Mouse (Mus musculus): ENCODE results near the gene Pskh1. TPM values are rescaled to one million over a fixed set of nuclear protein-coding genes. Genes with fewer than 3 reads are reported as not detected.

Gene Pskh1
- polyA plus RNA-seq, 1 experiment from 2014 or later, result 11.6 TPM

DNA sequence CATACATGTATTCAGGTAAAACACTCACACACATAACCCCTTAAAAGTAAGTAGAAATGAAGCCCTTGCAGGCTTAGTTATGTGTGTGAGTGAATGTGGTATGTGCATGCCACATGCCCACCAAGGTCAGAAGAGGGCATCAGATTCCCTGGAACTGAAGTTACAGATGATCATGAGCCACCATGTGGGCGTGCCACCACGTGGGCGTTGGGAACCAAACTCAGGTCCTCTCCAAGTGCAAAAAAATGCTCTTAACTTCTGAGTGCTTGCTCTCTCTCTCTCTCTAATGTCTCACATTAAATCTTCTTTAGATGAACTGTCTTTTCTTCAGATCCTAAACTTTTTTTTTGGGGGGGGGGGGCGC is 38.0 kb downstream of the Pskh1 start, which contains the start of gene Psmb10:
TSS of gene Psmb10 (minus strand) at position 139 of the 364 bp plus-strand sequence.
- 43% methylated on average over 4 of the region's 4 CpGs for WGBS
- Histone ChIP-seq H3K9ac (peak within 1 kb of the TSS; percentile 99), H3K4me3 (peak within 1 kb of the TSS; percentile 91), H3K36me3 (replicated peaks) (no peaks in the 10 kb centered on the region), H3K27me3 (replicated peaks) (no peaks in the 10 kb centered on the region), H3K4me1 (peaks cover 19% of the 10 kb centered on the region), H3K9me3 (no peaks in the 10 kb centered on the region), H3K4me2 (peak within 1 kb of the TSS; percentile 96), H3K27ac (peak within 1 kb of the TSS; percentile 97)
- no peak for ATAC-seq (replicated peaks)

DNA sequence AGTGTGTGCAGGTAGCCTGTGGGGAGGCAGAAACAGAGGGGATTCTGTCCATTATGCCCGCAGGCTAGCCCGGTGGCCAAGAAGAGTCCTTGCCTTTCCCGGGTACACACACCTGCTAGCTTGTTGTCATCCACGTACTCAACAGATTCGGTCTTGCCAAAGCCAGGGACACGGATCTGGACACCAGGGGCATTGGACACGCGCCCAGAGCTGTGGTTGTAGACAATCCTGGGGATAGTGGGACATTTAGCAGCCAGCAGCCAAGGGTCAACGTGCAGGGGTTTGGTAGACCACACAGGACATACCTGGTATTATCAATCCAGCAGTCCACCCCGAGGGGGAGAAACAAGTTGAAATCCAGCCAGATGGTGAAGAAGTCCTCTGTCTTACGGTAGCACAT is 41.8 kb downstream of the Pskh1 start:
- H3K4me1 ChIP-seq, result peaks cover 8% of the 10 kb centered on the region
- no peak overlapping the region for H3K4me2 ChIP-seq
- no peak overlapping the region for H3K4me3 ChIP-seq
- H3K9me3 ChIP-seq, result no peaks in the 10 kb centered on the region
- no peaks in the 10 kb centered on the region for H3K27me3 ChIP-seq (replicated peaks)
- no peak overlapping the region for H3K27ac ChIP-seq
- H3K9ac ChIP-seq, result no peak overlapping the region
- 92% methylated on average over 11 of the region's 11 CpGs for WGBS
- no peak for ATAC-seq (replicated peaks)
- no peaks in the 10 kb centered on the region for H3K36me3 ChIP-seq (replicated peaks)

DNA sequence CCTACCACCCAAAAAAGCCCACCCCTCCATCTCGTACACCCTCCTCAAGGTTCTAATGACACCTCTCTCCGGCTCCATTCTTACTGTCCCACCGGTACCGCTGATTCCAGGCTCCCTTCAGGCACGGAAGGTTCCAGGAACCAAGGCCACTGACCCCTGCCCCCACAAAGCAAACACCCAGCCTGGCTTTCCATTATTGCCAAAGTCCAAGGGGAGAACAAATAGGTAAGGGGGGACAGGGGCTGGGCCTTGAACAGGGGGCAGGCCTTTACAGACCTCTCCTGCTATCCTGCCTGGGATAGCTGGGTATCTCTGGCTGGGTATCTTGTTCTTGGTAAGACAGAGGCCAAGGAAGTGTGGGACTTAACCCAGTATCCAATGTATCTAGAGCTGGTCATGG is 42.3 kb downstream of the Pskh1 start:
- no peak overlapping the region for H3K27ac ChIP-seq
- WGBS, result 95% methylated on average over 5 of the region's 5 CpGs
- H3K9ac ChIP-seq, result no peak overlapping the region
- no peaks in the 10 kb centered on the region for H3K27me3 ChIP-seq (replicated peaks)
- ATAC-seq (replicated peaks), result no peak
- peaks cover 8% of the 10 kb centered on the region for H3K4me1 ChIP-seq
- H3K9me3 ChIP-seq, result no peaks in the 10 kb centered on the region
- no peak overlapping the region for H3K4me2 ChIP-seq
- no peaks in the 10 kb centered on the region for H3K36me3 ChIP-seq (replicated peaks)
- H3K4me3 ChIP-seq, result no peak overlapping the region

DNA sequence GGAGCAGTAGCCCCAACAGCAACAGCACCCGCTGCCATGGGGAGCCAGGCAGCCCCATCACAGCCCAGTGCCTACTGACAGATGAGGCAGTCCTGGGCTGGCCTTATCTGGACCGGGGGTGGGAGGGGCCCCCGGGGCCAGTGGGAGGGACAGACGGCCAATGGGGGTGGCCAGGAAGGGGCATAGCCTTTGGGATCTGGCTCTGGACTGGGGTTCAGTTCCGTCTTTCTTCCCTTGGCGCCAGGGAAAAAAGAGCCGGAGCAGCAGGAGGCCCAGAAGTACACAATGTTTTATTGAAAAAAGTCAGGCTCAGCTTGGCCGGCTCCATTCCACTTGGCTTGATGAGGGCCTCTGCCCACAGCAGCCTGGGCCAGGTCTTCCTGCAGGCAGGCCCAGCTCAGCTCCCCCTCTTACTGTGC is 43.1 kb downstream of the Pskh1 start, which contains the start of gene Lcat:
TSS of gene Lcat (minus strand) at position 62 of the 419 bp plus-strand sequence.
- Histone ChIP-seq H3K36me3 (replicated peaks) (no peaks in the 10 kb centered on the region), H3K27me3 (replicated peaks) (no peaks in the 10 kb centered on the region), H3K4me3 (no peak within 1 kb of the TSS), H3K27ac (no peak within 1 kb of the TSS), H3K9me3 (no peaks in the 10 kb centered on the region), H3K9ac (no peak within 1 kb of the TSS), H3K4me2 (no peak within 1 kb of the TSS), H3K4me1 (peaks cover 3% of the 10 kb centered on the region)
- WGBS, result 63% methylated on average over 7 of the region's 8 CpGs
- ATAC-seq (replicated peaks), result no peak

DNA sequence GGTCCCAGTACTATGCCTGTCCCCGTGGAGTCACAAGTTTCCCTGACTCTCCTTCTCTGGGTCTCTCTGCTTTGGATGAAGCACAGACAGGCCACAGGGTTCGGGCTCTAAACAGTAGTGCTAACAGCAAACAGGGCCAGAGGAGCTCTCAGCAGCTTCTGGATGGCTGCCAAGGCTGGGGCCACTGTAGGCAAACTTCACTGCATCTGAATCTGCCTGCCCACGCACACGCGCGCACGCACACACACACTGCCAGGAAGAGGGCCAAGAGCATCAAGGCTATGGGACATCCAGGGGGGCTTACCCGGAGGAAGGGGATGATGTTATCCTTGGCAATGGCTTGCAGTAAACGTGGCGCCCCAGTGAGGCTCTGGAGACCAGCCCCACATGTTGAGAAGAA is 49.1 kb downstream of the Pskh1 start:
- Histone ChIP-seq H3K27me3 (replicated peaks) (no peaks in the 10 kb centered on the region), H3K9ac (no peak overlapping the region), H3K27ac (0 out of 2 replicates have a peak overlapping the region, but pooled peaks have one; percentile 4), H3K4me2 (no peak overlapping the region), H3K4me3 (no peak overlapping the region), H3K4me1 (peaks cover 7% of the 10 kb centered on the region; the same call in 1 of the 2 replicates), H3K36me3 (replicated peaks) (no peaks in the 10 kb centered on the region), H3K9me3 (no peaks in the 10 kb centered on the region)
- ATAC-seq (replicated peaks), result no peak
- WGBS, result 76% methylated on average over 10 of the region's 10 CpGs

DNA sequence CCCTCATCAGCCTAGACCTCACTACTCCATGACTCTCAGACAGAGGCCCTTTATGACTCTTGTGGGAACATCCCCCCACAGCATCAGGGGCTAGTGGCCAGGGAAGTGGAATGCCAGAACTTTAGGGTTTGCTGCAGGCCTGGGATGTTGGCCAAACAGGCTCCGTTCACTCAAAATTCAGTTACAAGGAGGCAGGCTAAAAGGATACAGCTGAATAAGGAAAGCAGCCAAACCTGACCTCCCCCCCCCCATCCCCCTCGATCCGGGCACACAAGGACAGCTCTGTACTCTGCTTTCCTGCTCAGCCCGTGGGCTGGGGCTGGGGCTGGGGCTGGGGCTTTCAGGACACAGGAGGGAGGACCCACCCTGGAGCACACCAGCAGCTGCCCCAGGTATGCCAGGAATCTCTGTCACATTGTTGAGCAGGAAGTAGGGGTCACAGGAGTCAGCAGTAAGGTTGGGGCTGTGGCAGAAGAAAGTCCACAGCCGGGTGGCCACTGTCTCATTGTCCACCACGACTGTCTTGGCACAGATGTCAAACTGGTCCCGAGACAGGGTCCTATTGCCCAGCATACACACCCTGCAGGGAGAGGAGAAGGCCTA is 50.9 kb downstream of the Pskh1 start:
- 61% methylated on average over 7 of the region's 7 CpGs for WGBS
- H3K36me3 ChIP-seq (replicated peaks), result no peaks in the 10 kb centered on the region
- no peaks in the 10 kb centered on the region for H3K27me3 ChIP-seq (replicated peaks)
- no peak overlapping the region for H3K9ac ChIP-seq
- no peaks in the 10 kb centered on the region for H3K9me3 ChIP-seq
- H3K4me2 ChIP-seq, result no peak overlapping the region
- H3K4me3 ChIP-seq, result no peak overlapping the region
- peak; percentile 78 for ATAC-seq (replicated peaks)
- H3K4me1 ChIP-seq, result peaks cover 7% of the 10 kb centered on the region; the same call in 1 of the 2 replicates
- H3K27ac ChIP-seq, result peak overlapping the region; percentile 48; the same call in 1 of the 2 replicates

DNA sequence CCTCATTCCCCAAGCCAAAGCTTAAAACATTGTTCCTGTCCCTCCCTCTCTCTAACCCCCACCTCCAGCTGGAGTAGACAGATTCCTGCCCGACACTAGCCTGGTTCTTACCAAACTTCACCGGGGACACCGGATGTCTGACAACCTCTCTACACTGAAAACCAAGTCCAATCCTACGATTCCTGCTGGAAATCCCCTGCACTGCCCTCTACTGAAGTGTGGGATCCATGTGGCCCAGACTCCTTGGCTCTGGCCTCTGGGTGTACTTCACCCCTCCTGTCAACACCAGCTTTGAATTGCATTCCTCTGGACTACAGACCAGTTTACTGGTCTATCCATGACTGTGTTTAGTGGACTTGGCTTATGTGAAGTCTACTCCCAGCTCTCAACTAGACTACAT is 56.3 kb downstream of the Pskh1 start:
- H3K36me3 ChIP-seq (replicated peaks), result no peaks in the 10 kb centered on the region
- H3K4me2 ChIP-seq, result no peak overlapping the region
- H3K4me3 ChIP-seq, result no peak overlapping the region
- H3K9ac ChIP-seq, result no peak overlapping the region
- WGBS, result 89% methylated on average over 4 of the region's 4 CpGs
- no peaks in the 10 kb centered on the region for H3K4me1 ChIP-seq
- H3K27me3 ChIP-seq (replicated peaks), result no peaks in the 10 kb centered on the region
- no peaks in the 10 kb centered on the region for H3K9me3 ChIP-seq
- no peak for ATAC-seq (replicated peaks)
- H3K27ac ChIP-seq, result no peak overlapping the region

DNA sequence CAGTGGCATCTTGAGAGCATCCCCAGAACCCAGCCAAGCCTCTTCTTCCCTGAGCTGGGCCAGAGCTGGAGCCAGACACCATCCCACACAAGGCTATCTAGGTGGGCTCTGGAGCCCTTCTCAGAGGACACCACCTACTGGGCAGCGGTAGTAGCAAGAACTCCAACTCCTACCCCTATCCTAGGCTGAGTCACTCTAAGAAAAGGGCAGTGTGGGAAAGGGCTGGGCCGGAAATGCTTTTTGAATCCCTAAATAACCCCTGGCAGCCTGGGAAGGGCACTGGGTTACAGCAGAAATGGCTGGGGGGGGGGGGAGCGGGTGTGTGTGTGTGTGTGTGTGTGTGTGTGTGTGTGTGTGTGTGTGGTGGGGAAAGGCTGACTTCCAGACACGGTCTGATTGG is 57.6 kb downstream of the Pskh1 start:
- Histone ChIP-seq H3K4me3 (no peak overlapping the region), H3K36me3 (replicated peaks) (no peaks in the 10 kb centered on the region), H3K27me3 (replicated peaks) (no peaks in the 10 kb centered on the region), H3K4me2 (no peak overlapping the region), H3K9ac (no peak overlapping the region), H3K27ac (no peak overlapping the region), H3K4me1 (no peaks in the 10 kb centered on the region), H3K9me3 (no peaks in the 10 kb centered on the region)
- ATAC-seq (replicated peaks), result no peak
- 64% methylated on average over 4 of the region's 4 CpGs for WGBS

DNA sequence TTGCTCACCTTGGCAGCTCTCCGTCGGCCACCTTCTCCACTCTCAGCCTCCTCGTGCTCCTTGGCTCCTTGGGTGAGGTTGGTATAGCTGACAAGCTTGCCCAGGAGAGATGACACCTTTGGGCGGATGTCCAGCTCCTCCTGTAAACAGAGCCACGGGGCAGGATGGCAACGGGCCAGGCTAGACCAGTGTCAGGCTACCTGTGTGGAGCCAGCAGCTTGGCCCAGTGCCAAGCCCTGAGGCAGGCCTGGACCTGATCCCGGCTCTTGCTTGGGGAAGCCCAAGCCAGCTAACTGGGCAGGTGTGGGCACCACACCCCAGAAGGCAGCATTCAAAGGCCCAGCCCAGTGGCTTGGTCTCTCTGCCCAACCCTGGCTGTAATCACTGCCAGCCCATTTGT is 59.1 kb downstream of the Pskh1 start:
- no peaks in the 10 kb centered on the region for H3K9me3 ChIP-seq
- no peak overlapping the region for H3K4me3 ChIP-seq
- 86% methylated on average over 7 of the region's 7 CpGs for WGBS
- no peak for ATAC-seq (replicated peaks)
- H3K36me3 ChIP-seq (replicated peaks), result no peaks in the 10 kb centered on the region
- H3K4me2 ChIP-seq, result no peak overlapping the region
- 0 out of 2 replicates have a peak, but pooled peaks cover under 1% of the 10 kb centered on the region for H3K27me3 ChIP-seq (replicated peaks)
- no peak overlapping the region for H3K9ac ChIP-seq
- H3K4me1 ChIP-seq, result no peaks in the 10 kb centered on the region
- no peak overlapping the region for H3K27ac ChIP-seq

DNA sequence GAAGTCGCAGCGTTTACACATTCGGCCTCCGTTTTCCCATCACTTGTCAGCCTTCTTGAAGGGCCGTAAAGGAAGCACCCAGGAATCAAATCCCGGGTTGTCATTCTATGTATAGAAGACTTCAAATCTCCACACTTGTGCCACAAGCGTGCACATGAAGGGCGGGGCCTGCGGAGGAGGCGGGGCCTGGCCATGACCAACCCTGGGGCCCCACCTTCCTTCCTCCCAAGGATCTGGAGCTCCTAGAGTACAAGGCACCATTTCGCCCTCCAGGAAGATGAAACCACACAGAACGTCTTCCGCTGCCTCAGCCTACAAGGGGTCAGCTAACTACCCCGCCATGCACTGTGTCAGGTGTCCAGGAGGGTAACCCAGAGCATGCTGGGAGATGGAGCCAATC is 60.9 kb downstream of the Pskh1 start:
- peaks cover 7% of the 10 kb centered on the region for H3K4me1 ChIP-seq

DNA sequence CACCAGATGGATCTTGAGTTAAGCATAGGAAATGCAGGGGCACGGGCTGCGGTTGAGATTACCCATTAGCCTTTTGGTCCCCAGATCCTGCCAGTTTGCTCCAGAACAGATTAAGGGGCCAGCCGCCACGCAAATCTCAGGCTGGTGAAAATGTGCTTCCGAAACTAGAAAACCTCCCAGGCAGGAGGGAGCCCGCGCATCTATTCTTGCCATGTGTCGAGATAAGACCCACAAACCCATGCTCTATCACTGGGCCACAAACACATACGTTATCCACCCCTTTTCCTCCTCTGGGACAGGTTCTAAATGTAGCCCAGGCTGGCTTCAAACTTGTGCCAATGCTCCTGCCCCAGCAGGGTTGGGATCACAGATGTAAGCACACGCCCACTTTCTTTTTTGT is 61.3 kb downstream of the Pskh1 start:
- peaks cover 19% of the 10 kb centered on the region for H3K27me3 ChIP-seq (replicated peaks)
- ATAC-seq (replicated peaks), result no peak

More for the DNA sequence above, 60.9 kb downstream of the Pskh1 start:
- Histone ChIP-seq H3K36me3 (replicated peaks) (no peaks in the 10 kb centered on the region), H3K4me2 (no peak overlapping the region), H3K9ac (no peak overlapping the region), H3K4me3 (no peak overlapping the region), H3K27me3 (replicated peaks) (peaks cover 18% of the 10 kb centered on the region), H3K9me3 (no peaks in the 10 kb centered on the region), H3K27ac (no peak overlapping the region)
- 76% methylated on average over 14 of the region's 14 CpGs for WGBS
- no peak for ATAC-seq (replicated peaks)

DNA sequence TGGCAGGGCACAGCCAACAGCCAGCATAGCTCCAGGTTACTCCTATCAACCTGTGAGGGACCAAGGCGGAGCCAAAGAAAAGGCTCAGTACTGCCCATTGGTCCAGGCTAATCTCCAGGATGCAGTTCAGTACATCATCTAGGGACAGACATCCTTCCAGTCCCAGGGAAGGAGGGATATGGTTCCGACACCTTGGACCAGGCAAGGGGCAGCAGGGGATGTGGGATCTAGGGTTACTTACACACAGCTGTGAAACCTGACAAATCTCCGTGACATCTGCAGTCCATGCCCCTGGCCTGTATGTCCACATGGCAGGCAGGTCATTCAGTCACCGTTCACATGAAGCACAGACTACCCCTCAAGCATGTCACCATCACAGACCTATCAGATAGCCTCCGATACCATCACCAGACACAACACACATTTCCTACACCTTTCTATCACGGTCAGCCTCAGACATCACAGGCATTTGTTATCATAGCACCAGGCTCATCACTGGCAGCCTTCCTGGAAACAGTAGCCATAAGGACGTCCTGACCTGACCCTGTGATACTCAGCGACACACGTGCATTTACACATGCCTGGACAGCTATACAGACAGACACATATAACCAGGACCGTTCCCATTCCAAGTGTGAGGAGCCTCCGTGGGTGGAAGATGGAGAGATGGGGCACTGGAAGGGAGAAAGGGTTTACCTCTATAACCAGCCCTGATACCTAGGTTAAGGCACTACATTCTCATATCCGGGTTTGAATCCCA is 64.4 kb downstream of the Pskh1 start:
- no peak for ATAC-seq (replicated peaks)
- no peaks in the 10 kb centered on the region for H3K36me3 ChIP-seq (replicated peaks)
- H3K4me2 ChIP-seq, result peak overlapping the region; percentile 53
- peaks cover 7% of the 10 kb centered on the region for H3K4me1 ChIP-seq
- H3K27ac ChIP-seq, result no peak overlapping the region
- H3K4me3 ChIP-seq, result peak overlapping the region; percentile 41; the same call in 1 of the 2 replicates
- no peak overlapping the region for H3K9ac ChIP-seq
- peaks cover 30% of the 10 kb centered on the region for H3K27me3 ChIP-seq (replicated peaks)
- 71% methylated on average over 12 of the region's 12 CpGs for WGBS
- H3K9me3 ChIP-seq, result no peaks in the 10 kb centered on the region

More for the DNA sequence above, 61.3 kb downstream of the Pskh1 start:
- H3K36me3 ChIP-seq (replicated peaks), result no peaks in the 10 kb centered on the region
- 79% methylated on average over 10 of the region's 10 CpGs for WGBS
- H3K9ac ChIP-seq, result no peak overlapping the region
- H3K4me1 ChIP-seq, result peaks cover 7% of the 10 kb centered on the region
- H3K4me2 ChIP-seq, result no peak overlapping the region
- no peak overlapping the region for H3K4me3 ChIP-seq
- no peak overlapping the region for H3K27ac ChIP-seq
- H3K9me3 ChIP-seq, result no peaks in the 10 kb centered on the region

All from midbrain, embryonic 15.5 days (tissue).